ENCODE assay signal across 9 mouse cellular contexts in genomic region chr2:156982864-156983263, GRCm38 (mm10). TPM values are rescaled to one million over a fixed set of nuclear protein-coding genes. Genes with fewer than 3 reads are reported as not detected.
A peak's percentile ranks its signal among the peaks of the same experiment; 100 is the strongest.
DNase-seq lines count a peak whose midpoint lies in the region; TF ChIP-seq lines count a peak whose summit lies in the region.
"Had no signal": no experiment of that assay in that cellular context is flagged by ENCODE, and none has a peak within 500 bp of the region (broad histone marks: within the 10 kb centered on the region; RNA-seq: fewer than 3 reads in every experiment).

No protein-coding gene starts in this region.

- H3K27me3 ChIP-seq in kidney, adult 2 months (replicated peaks; ENCODE audit: control insufficient read depth, insufficient read depth, low read length): no peaks in the 10 kb centered on the region
- H3K27me3 ChIP-seq: forebrain, embryonic 13.5 days had no signal

- 66% methylated on average over 2 of the region's 2 CpGs for WGBS in kidney, adult 2 months

- 0 out of 2 replicates have a peak overlapping the region, but pooled peaks have one; percentile 46 for H3K27ac ChIP-seq in kidney, adult 2 months (ENCODE audit: insufficient read depth, low read depth, low read length)
- H3K27ac ChIP-seq: forebrain, embryonic 13.5 days had no signal

- no peaks in the 10 kb centered on the region for H3K36me3 ChIP-seq in kidney, adult 2 months (ENCODE audit: control insufficient read depth, insufficient read depth, low read length)

- no peak overlapping the region for H3K4me3 ChIP-seq in kidney, adult 2 months (ENCODE audit: insufficient read depth, low read depth, low read length)
- H3K4me3 ChIP-seq: forebrain, embryonic 13.5 days had no signal

- TF ChIP-seq POLR2A in kidney, adult 2 months (IDR thresholded peaks at IDR 0.05; ENCODE audit: low read depth, low read length): no peak

- H3K4me1 ChIP-seq in kidney, adult 2 months (ENCODE audit: control insufficient read depth, insufficient read depth, low read length): peaks cover 6% of the 10 kb centered on the region

- TF ChIP-seq CTCF in kidney, adult 2 months (conservative IDR thresholded peaks at IDR 0.05; ENCODE audit: insufficient read depth, insufficient read length, low read depth, low read length): no peak

- peak; percentile 12 for DNase-seq in kidney, adult 2 months
- no peak for DNase-seq in kidney, postnatal 14 days
- peak; percentile 80 for DNase-seq in brain, adult 2 months (ENCODE audit: low read depth, low spot score)
- DNase-seq in heart, adult 9 months (ENCODE audit: low spot score in 2 of 2): peak; percentile 42 to 50
- peak; percentile 42 for DNase-seq in lung, postnatal 36 days
- no peak for DNase-seq in Muller cell, postnatal 12 days (ENCODE audit: inconsistent ontology term)
- no peak for DNase-seq in embryo, embryonic 10.5 days (ENCODE audit: low spot score)
- no peak for DNase-seq in B cell, adult 2 months

RNA-seq across cellular contexts. Expression of gene Ndrg3, which starts 9.0 kb away (rescaled TPM):
- polyA plus RNA-seq in kidney, adult 2 months (2012; rRNA removed): 97.8 and 102 TPM in 2 replicates

RNA-seq across cellular contexts. Expression of gene Dsn1, which starts 24.1 kb away (rescaled TPM):
- polyA plus RNA-seq in kidney, adult 2 months (2012; rRNA removed): 2.0 and 2.4 TPM in 2 replicates

Comparison
In these comparisons a context has a peak if more than half of its experiments do, and no peak if none do; other contexts are left out.
1. DNase-seq: peak in kidney, adult 2 months (single experiment), brain, adult 2 months (single experiment), heart, adult 9 months (2 of 2) and lung, postnatal 36 days (single experiment); none in kidney, postnatal 14 days (single experiment), Muller cell, postnatal 12 days (single experiment), embryo, embryonic 10.5 days (single experiment) and B cell, adult 2 months (0 of 2).